Mouse (Mus musculus): ENCODE measurements around the gene Erf. TPM values are rescaled to one million over a fixed set of nuclear protein-coding genes. Genes with fewer than 3 reads are reported as not detected.
A peak's percentile ranks its signal among the peaks of the same experiment; 100 is the strongest.

Gene Erf
- polyA plus RNA-seq (2015; fragmentation: Nextera tagmentation; extraction: Ambion mirVana), result 4.6 and 4.8 TPM in 2 replicates

DNA sequence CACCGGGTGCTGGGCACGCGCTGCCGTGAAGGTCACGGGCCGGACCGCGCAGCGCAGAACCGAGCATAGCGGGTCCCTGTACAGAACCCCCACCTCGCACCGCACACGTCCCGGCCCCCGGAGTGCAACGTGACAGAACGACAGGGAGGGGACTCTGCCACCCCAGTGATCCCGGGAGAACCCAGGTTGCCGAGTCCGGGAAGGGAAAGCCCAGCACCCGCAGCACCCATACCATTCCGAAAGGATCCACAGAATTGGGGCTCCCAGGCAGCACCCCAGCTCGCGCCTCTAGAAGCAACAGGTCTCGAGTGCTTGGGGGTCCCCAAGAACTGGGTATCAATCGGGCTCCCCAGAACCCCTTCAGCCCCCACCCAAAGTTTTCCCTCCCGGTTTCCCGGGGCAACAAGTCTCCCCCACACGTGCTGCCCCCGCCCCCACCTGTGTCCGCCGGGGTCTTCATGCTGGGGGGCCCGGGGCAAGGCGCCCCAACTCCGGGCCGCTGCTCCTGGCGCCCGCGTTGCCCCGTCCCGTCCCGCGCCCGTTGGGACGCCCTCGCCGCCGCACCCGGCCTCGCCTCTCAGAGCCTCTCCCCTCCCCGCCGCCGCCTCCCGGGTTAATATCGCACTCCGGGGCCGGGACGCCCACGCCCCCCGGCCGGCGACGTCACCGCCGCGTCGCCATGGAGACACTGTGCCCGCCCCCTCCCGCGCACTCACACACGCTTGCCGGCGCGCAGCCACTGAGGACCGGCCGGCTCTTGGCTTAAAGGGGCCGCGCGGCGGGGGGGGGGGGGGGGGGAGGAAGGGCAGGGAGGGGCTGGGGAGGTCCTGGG lies at the start of gene Erf:
Gene Erf (minus strand): TSS at position 621 of the 832 bp plus-strand sequence.
- peaks cover 63% of the 10 kb centered on the region for H3K4me1 ChIP-seq (replicated peaks)

DNA sequence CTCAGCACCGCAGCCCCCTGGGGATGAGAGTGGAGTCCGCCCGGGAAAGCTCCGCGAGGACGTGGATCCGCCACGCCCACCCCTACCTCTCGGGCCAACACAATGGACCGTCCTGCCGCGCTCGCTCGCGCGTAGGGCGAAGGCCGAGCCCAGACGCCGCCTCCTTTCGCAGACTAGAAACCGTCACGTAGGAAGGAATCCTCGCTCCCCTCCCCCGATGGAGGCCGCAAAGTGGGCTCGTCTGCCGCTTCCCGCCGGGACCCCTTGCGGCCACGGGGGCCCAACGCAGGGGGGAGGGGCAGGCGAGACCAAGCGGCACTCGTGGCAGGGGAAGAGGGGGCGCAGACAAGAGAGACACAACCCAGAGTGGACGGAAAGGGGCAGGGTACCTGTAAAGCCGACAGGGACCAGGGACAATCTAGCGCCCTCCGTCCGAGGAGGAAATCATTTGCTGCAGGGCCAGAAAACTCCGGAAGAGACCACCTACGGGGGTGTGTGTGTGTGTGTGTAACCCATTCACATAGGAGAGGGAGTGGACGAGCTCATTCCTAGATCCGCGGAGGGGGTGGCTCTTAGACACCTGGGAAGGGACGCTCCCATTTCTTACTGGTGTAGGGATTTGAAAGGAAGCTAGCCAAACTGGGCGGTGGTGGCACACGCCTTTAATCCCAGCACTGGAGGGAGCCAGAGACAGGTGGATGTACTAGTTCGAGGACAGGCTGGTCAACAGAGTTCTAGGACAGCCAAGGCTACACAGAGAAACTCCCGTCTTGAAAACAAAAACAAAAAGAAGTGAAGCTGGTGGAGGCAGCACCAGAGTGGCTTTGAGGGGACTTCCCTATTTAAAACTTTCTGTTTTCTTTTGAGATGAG lies 47.1 kb upstream of the Erf start, which contains the start of gene Pafah1b3:
Gene Pafah1b3 (minus strand): TSS at position 533 of the 872 bp plus-strand sequence.
- H3K27ac ChIP-seq (replicated peaks), result peak within 1 kb of the TSS; percentile 79
- peaks cover 30% of the 10 kb centered on the region for H3K4me1 ChIP-seq (replicated peaks)
- ATAC-seq (ENCODE audit: insufficient read depth), result peak; percentile 82
- WGBS (ENCODE audit: insufficient replicate concordance), result under 1% methylated on average over 52 of the region's 52 CpGs
- H3K27me3 ChIP-seq, result peaks cover 5% of the 10 kb centered on the region
- peak within 1 kb of the TSS; percentile 64 for H3K9ac ChIP-seq
- H3K4me3 ChIP-seq (replicated peaks), result peak within 1 kb of the TSS; percentile 70
- no peaks in the 10 kb centered on the region for H3K9me3 ChIP-seq (replicated peaks)
- peak within 1 kb of the TSS; percentile 98 for H3K4me2 ChIP-seq
- H3K36me3 ChIP-seq (replicated peaks), result peaks cover 16% of the 10 kb centered on the region

More for the DNA sequence above, at the start of gene Erf:
- peak within 1 kb of the TSS; percentile 78 for H3K4me3 ChIP-seq (replicated peaks)
- peaks cover 8% of the 10 kb centered on the region for H3K36me3 ChIP-seq (replicated peaks)
- peak; percentile 75 for ATAC-seq (ENCODE audit: insufficient read depth)
- H3K9ac ChIP-seq, result peak within 1 kb of the TSS; percentile 79
- H3K4me2 ChIP-seq, result peak within 1 kb of the TSS; percentile 99
- H3K27ac ChIP-seq (replicated peaks), result peak within 1 kb of the TSS; percentile 84
- under 1% methylated on average over 73 of the region's 81 CpGs for WGBS (ENCODE audit: insufficient replicate concordance)
- H3K9me3 ChIP-seq (replicated peaks), result no peaks in the 10 kb centered on the region
- H3K27me3 ChIP-seq, result peaks cover 17% of the 10 kb centered on the region; the same call in 1 of the 2 replicates

DNA sequence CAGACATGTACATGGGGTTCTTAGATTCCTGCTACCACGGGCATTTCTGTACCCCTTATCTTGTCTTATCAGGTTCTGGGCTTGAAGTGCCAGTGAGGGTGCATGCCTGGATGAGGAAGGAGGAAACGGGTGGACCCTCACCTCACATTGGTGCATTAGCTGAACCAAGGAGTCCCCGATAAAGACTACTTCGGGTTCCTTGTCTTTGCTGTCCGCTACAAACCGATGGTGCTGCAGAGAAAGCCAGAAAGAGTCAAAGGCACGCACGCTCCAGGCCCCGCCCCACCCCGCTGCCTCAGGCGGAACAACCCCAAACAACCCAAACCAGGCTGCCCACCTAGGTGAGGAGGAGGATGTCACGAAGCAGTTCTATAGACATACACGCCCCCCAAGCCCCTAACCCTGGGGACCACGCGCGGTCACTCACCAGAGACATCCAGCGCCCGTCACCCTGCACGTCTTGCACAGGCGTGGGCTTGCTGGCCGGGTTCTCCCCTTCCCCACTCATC lies 46.4 kb upstream of the Erf start:
- H3K27ac ChIP-seq (replicated peaks), result peak overlapping the region; percentile 79
- H3K4me3 ChIP-seq (replicated peaks), result peak overlapping the region; percentile 70
- H3K27me3 ChIP-seq, result 0 out of 2 replicates have a peak, but pooled peaks cover 3% of the 10 kb centered on the region
- H3K9me3 ChIP-seq (replicated peaks), result no peaks in the 10 kb centered on the region
- peak overlapping the region; percentile 64 for H3K9ac ChIP-seq
- peaks cover 30% of the 10 kb centered on the region for H3K4me1 ChIP-seq (replicated peaks)
- H3K36me3 ChIP-seq (replicated peaks), result peaks cover 23% of the 10 kb centered on the region
- peak; percentile 19 for ATAC-seq (ENCODE audit: insufficient read depth)
- WGBS (ENCODE audit: insufficient replicate concordance), result 2% methylated on average over 21 of the region's 21 CpGs
- H3K4me2 ChIP-seq, result peak overlapping the region; percentile 98

DNA sequence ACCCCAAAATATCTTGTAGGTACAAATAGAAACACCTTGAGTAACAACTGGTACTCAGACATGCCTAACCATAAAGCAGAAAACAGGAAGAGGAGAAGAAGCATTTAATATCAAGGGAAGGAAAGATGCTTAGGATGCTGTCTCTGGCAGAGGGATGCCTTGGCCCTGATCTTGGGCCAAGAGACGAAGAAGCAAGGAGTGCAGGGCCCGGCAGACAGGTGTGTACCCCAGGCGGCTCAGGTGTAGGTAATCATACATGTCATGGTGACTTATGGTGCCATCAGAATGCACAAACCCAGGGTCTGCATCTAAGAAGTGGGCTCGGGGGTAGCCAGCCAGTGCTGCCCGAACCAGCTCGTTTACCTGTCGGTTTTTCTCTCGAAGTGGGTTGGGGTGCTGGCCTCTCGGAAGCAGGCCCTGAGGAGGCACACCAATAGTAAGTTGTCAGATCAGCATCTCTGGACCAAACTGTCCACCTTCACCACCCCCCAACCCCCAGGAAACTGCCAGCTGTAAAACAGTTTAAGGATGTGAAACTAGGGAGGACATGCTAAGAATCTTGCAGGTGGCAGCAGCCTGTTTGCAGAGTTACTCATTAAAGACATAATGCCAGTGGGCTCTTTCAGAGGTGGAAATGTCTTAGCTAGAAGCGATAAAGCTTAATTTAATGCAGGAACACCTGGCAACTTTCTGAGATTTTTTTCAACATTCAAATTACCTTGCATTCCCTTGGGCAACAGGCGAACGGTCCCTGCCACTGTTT lies 44.6 kb upstream of the Erf start:
- H3K36me3 ChIP-seq (replicated peaks), result peaks cover 41% of the 10 kb centered on the region
- 78% methylated on average over 12 of the region's 12 CpGs for WGBS (ENCODE audit: insufficient replicate concordance)
- H3K4me2 ChIP-seq, result no peak overlapping the region
- H3K9ac ChIP-seq, result no peak overlapping the region
- H3K4me1 ChIP-seq (replicated peaks), result peaks cover 34% of the 10 kb centered on the region
- H3K27me3 ChIP-seq, result no peaks in the 10 kb centered on the region
- no peak for ATAC-seq (ENCODE audit: insufficient read depth)
- no peaks in the 10 kb centered on the region for H3K9me3 ChIP-seq (replicated peaks)
- no peak overlapping the region for H3K4me3 ChIP-seq (replicated peaks)
- no peak overlapping the region for H3K27ac ChIP-seq (replicated peaks)

DNA sequence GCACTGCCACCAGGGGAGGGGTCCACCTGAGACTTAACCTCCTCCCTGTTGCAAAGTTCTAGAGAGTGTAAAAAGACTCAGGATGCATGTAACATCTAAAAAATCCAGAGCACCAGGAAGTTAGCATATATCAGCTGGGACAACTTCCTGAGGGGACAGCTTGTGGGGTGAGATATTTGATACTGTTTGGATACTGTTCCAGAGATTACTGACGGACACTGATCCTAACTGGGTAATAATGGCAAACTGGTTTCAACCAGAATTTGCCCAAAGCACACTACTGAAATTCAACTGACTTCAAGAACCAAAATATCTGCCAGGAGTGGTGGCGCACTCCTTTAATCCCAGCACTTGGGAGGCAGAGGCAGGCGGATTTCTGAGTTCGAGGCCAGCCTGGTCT lies 43.9 kb upstream of the Erf start:
- WGBS (ENCODE audit: insufficient replicate concordance), result 85% methylated on average over 4 of the region's 4 CpGs

DNA sequence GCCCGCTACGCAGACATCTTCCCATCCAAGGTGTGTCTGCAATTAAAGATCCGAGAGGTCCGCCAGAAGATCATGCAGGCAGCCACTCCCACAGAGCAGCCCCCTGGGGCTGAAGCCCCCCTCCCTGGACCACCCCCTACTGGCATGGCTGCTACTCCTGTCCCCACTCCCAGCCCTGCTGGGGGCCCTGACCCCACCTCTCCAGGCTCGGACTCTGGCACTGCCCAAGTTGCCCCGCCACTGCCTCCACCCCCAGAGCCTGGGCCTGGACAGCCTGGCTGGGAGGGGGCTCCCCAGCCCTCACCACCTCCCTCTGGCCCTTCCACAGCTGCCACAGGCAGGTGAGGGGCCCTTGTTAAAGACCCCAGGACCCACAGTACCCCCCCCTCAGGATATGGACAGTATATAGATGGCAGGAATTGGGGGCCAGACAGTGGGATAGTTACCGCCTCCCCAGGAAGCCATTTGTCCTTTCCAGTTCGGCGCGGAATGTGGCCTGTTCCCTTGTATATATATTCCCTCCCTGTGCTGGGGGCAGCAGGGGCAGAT lies 42.7 kb upstream of the Erf start:
- ATAC-seq (ENCODE audit: insufficient read depth), result no peak
- no peaks in the 10 kb centered on the region for H3K27me3 ChIP-seq
- H3K36me3 ChIP-seq (replicated peaks), result peaks cover 60% of the 10 kb centered on the region
- no peaks in the 10 kb centered on the region for H3K9me3 ChIP-seq (replicated peaks)
- peaks cover 34% of the 10 kb centered on the region for H3K4me1 ChIP-seq (replicated peaks)
- H3K4me3 ChIP-seq (replicated peaks), result no peak overlapping the region
- 78% methylated on average over 10 of the region's 10 CpGs for WGBS (ENCODE audit: insufficient replicate concordance)
- H3K27ac ChIP-seq (replicated peaks), result no peak overlapping the region
- no peak overlapping the region for H3K9ac ChIP-seq
- H3K4me2 ChIP-seq, result no peak overlapping the region

More for the DNA sequence above, 43.9 kb upstream of the Erf start:
- peaks cover 48% of the 10 kb centered on the region for H3K36me3 ChIP-seq (replicated peaks)
- no peaks in the 10 kb centered on the region for H3K9me3 ChIP-seq (replicated peaks)
- no peak overlapping the region for H3K9ac ChIP-seq
- H3K4me1 ChIP-seq (replicated peaks), result peaks cover 34% of the 10 kb centered on the region
- ATAC-seq (ENCODE audit: insufficient read depth), result no peak
- no peaks in the 10 kb centered on the region for H3K27me3 ChIP-seq
- no peak overlapping the region for H3K27ac ChIP-seq (replicated peaks)
- H3K4me2 ChIP-seq, result no peak overlapping the region
- H3K4me3 ChIP-seq (replicated peaks), result no peak overlapping the region

DNA sequence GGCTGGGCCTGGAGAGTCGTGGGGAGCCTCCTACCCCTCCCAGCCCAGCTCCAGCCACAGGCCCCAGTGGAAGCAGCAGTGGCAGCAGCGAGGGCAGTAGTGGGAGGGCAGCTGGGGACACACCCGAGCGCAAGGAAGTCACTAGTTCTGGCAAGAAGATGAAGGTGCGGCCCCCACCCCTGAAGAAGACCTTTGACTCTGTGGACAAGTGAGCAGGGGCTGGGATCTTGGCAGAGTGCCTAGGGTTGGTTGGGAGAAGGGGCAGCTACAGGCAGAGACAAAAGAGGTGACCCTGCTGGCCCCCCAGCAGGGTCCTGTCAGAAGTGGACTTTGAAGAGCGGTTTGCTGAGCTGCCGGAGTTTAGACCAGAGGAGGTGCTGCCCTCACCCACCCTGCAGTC lies 41.5 kb upstream of the Erf start:
- H3K27ac ChIP-seq (replicated peaks), result no peak overlapping the region
- peaks cover 22% of the 10 kb centered on the region for H3K4me1 ChIP-seq (replicated peaks)
- no peak for ATAC-seq (ENCODE audit: insufficient read depth)
- peaks cover 72% of the 10 kb centered on the region for H3K36me3 ChIP-seq (replicated peaks)
- H3K27me3 ChIP-seq, result no peaks in the 10 kb centered on the region
- no peak overlapping the region for H3K4me3 ChIP-seq (replicated peaks)
- no peak overlapping the region for H3K4me2 ChIP-seq
- H3K9ac ChIP-seq, result no peak overlapping the region
- H3K9me3 ChIP-seq (replicated peaks), result no peaks in the 10 kb centered on the region
- WGBS (ENCODE audit: insufficient replicate concordance), result 72% methylated on average over 7 of the region's 7 CpGs

DNA sequence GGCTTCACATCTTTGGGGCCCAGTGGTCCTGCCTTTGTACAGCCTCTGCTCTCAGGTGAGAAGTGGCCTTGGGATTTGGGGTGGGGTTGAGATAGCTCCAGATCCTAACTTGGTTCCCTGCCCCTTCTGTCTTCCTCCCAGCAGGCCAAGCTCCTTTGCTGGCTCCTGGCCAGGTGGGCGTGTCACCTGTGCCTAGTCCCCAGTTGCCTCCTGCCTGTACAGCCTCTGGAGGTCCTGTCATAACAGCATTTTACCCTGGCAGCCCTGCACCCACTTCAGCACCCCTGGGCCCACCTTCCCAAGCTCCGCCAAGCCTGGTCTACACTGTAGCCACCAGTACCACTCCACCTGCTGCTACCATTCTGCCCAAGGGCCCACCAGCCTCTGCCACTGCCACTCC lies 40.4 kb upstream of the Erf start:
- WGBS (ENCODE audit: insufficient replicate concordance), result 76% methylated on average over 2 of the region's 2 CpGs
- Histone ChIP-seq H3K4me3 (replicated peaks) (no peak overlapping the region), H3K27ac (replicated peaks) (no peak overlapping the region), H3K4me2 (no peak overlapping the region), H3K27me3 (no peaks in the 10 kb centered on the region), H3K4me1 (replicated peaks) (peaks cover 10% of the 10 kb centered on the region; the same call in 1 of the 2 replicates), H3K9ac (no peak overlapping the region), H3K36me3 (replicated peaks) (peaks cover 83% of the 10 kb centered on the region), H3K9me3 (replicated peaks) (no peaks in the 10 kb centered on the region)
- ATAC-seq (ENCODE audit: insufficient read depth), result 0 out of 2 replicates have a peak, but pooled peaks have one; percentile 5

DNA sequence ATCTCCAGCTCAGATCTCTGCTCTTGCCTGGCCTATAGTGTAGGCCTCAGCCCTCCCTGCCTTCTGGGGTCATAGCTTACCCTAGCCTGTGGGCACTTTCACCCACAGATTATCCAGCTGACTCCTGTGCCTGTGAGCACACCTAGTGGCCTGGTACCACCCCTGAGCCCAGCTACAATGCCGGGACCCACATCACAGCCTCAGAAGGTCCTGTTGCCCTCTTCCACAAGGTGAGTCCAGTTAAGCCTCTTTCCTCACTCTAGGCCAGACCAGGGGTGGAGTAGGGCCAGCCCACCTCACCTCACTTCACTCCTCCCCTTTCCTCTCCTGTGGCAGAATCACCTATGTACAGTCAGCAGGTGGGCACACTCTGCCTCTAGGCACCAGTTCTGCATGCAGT lies 39.9 kb upstream of the Erf start:
- H3K9me3 ChIP-seq (replicated peaks), result no peaks in the 10 kb centered on the region
- ATAC-seq (ENCODE audit: insufficient read depth), result 0 out of 2 replicates have a peak, but pooled peaks have one; percentile 6
- H3K9ac ChIP-seq, result no peak overlapping the region
- no peak overlapping the region for H3K4me3 ChIP-seq (replicated peaks)
- no peak overlapping the region for H3K4me2 ChIP-seq
- H3K27me3 ChIP-seq, result no peaks in the 10 kb centered on the region
- 100% methylated on average over 1 of the region's 1 CpGs for WGBS (ENCODE audit: insufficient replicate concordance)
- no peak overlapping the region for H3K27ac ChIP-seq (replicated peaks)
- peaks cover 10% of the 10 kb centered on the region; the same call in 1 of the 2 replicates for H3K4me1 ChIP-seq (replicated peaks)
- H3K36me3 ChIP-seq (replicated peaks), result peaks cover 88% of the 10 kb centered on the region

DNA sequence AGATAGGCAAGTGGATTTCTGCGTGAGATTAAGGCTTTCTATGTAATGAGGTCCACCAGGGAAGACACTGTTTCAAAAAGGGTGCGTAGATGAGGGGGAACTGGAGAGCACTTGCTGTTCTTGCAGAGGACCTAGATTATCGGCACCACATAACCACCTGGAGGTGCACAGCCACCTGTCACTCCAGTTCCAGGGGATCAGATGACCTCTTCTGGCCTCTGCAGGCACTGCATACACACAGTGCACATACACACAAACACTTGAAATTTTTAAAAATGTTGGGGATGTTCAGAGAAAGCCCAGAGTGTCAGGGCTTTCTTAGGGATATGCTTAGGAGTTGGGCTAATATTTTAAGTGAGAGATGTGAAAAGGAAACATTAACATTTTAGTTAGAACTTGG lies 39.4 kb upstream of the Erf start:
- WGBS (ENCODE audit: insufficient replicate concordance), result 89% methylated on average over 3 of the region's 3 CpGs
- peaks cover 93% of the 10 kb centered on the region for H3K36me3 ChIP-seq (replicated peaks)
- H3K4me1 ChIP-seq (replicated peaks), result peaks cover 13% of the 10 kb centered on the region; the same call in 1 of the 2 replicates
- H3K27ac ChIP-seq (replicated peaks), result no peak overlapping the region
- no peaks in the 10 kb centered on the region for H3K27me3 ChIP-seq
- H3K9me3 ChIP-seq (replicated peaks), result no peaks in the 10 kb centered on the region
- H3K4me2 ChIP-seq, result no peak overlapping the region
- ATAC-seq (ENCODE audit: insufficient read depth), result no peak
- H3K9ac ChIP-seq, result no peak overlapping the region
- H3K4me3 ChIP-seq (replicated peaks), result no peak overlapping the region

Measured in liver, embryonic 15.5 days (tissue).